Mouse (Mus musculus): Measurements from ENCODE around the gene Lyst.

GRCm38 (mm10) chr13:13670669-13671068 is 80.5 kb downstream of the Lyst start:
- TF ChIP-seq CTCF (conservative IDR thresholded peaks at IDR 0.05; ENCODE audit: insufficient read depth, insufficient read length, low read depth, low read length), result no peak
- no peak for TF ChIP-seq POLR2A (IDR thresholded peaks at IDR 0.05; ENCODE audit: low read depth, low read length)

Data from kidney, adult 2 months (tissue).